Mouse (Mus musculus) ES-Bruce4 (cell line): Measurements from ENCODE around the gene Pgd.

ENCODE experiments used
- CTCF ChIP-seq: IDR thresholded peaks from one replicate; pipeline ENCODE4 v1.8.1; 2011; ENCODE audit warnings: low read depth, low read length
- POLR2A ChIP-seq: IDR thresholded peaks from one replicate; pipeline ENCODE4 v1.8.1; 2011; ENCODE audit warnings: low read length; ENCODE audit not compliant: insufficient read depth

GRCm38 (mm10) chr4:149159203-149159602, 7.4 kb downstream of the Pgd start:
- TF ChIP-seq CTCF = no peak
- TF ChIP-seq POLR2A = no peak
